In the genomic region with DNA sequence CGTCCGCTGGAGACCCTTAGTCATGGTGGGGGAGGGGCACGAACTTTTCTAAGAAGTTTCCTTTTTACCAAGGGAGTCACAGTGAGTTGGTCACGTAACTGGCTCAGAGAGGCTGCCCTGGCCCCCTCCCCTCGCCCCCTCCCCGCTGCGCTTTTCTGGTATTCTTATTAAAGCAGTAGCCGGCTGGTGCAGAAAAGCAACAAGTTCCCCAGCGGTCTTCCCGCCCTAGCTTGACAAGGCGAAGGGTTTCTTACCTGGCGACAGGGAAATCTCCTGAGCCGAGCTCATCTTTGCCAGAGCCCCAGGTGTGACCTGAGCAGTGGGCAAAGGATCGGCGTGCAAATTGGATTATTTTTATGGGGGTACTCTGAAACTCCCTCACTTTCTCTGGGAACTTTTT, we compare ENCODE assay signal across 8 mouse cellular contexts. TPM values are rescaled to one million over a fixed set of nuclear protein-coding genes. Genes with fewer than 3 reads are reported as not detected.
DNase-seq lines count a peak whose midpoint lies in the region; ATAC-seq and TF ChIP-seq lines count a peak whose summit lies in the region.

A gene (plus strand): TSS at position 169 of the 400 bp plus-strand sequence.

- peak within 1 kb of the TSS; percentile 79 for H3K4me2 ChIP-seq in embryonic facial prominence, embryonic 11.5 days (ENCODE audit: low read depth, low read length)
- peak within 1 kb of the TSS; percentile 66 for H3K4me2 ChIP-seq in intestine, embryonic 15.5 days (replicated peaks)
- peak within 1 kb of the TSS; percentile 100 for H3K4me2 ChIP-seq in midbrain, embryonic 15.5 days

- intact Hi-C loops in heart, postnatal 14 days (cut with DNase I): no loop called here

- peak within 1 kb of the TSS; percentile 38 for H3K4me3 ChIP-seq in embryonic facial prominence, embryonic 11.5 days (ENCODE audit: low read depth, low read length)
- peak within 1 kb of the TSS; percentile 26 for H3K4me3 ChIP-seq in intestine, embryonic 15.5 days (replicated peaks)
- peak within 1 kb of the TSS; percentile 72 for H3K4me3 ChIP-seq in midbrain, embryonic 15.5 days
- H3K4me3 ChIP-seq in thymus, adult 2 months (ENCODE audit: control insufficient read depth, insufficient read depth, low read length): no peak within 1 kb of the TSS

- ATAC-seq in embryonic facial prominence, embryonic 11.5 days (replicated peaks; ENCODE audit: insufficient number of reproducible peaks, low FRiP score, low TSS enrichment, low read depth): no peak
- no peak for ATAC-seq in intestine, embryonic 15.5 days
- ATAC-seq in midbrain, embryonic 15.5 days (replicated peaks): no peak

- no peaks in the 10 kb centered on the region for H3K9me3 ChIP-seq in embryonic facial prominence, embryonic 11.5 days (replicated peaks; ENCODE audit: control insufficient read depth, low read length)
- H3K9me3 ChIP-seq in intestine, embryonic 15.5 days: no peaks in the 10 kb centered on the region
- no peaks in the 10 kb centered on the region for H3K9me3 ChIP-seq in midbrain, embryonic 15.5 days

- TF ChIP-seq POLR2A in thymus, adult 2 months (IDR thresholded peaks at IDR 0.05; ENCODE audit: control insufficient read depth, extremely low read depth, insufficient read depth, low read length, poor library complexity): no peak

- H3K27ac ChIP-seq in embryonic facial prominence, embryonic 11.5 days (replicated peaks; ENCODE audit: low read depth, low read length): no peak within 1 kb of the TSS
- H3K27ac ChIP-seq in intestine, embryonic 15.5 days: no peak within 1 kb of the TSS
- no peak within 1 kb of the TSS for H3K27ac ChIP-seq in midbrain, embryonic 15.5 days
- no peak within 1 kb of the TSS for H3K27ac ChIP-seq in thymus, adult 2 months (ENCODE audit: control insufficient read depth, insufficient read depth, low read length)

- under 1% methylated on average over 15 of the region's 15 CpGs for WGBS in embryonic facial prominence, embryonic 11.5 days
- under 1% methylated on average over 15 of the region's 15 CpGs for WGBS in intestine, embryonic 15.5 days
- under 1% methylated on average over 15 of the region's 15 CpGs for WGBS in midbrain, embryonic 15.5 days
- 7% methylated on average over 15 of the region's 15 CpGs for WGBS in thymus, adult 2 months

- H3K27me3 ChIP-seq in embryonic facial prominence, embryonic 11.5 days (ENCODE audit: control insufficient read depth, insufficient read depth, low read length): peaks cover 35% of the 10 kb centered on the region
- peaks cover 55% of the 10 kb centered on the region for H3K27me3 ChIP-seq in intestine, embryonic 15.5 days (replicated peaks)
- H3K27me3 ChIP-seq in midbrain, embryonic 15.5 days (replicated peaks): peaks cover 35% of the 10 kb centered on the region
- peaks cover 4% of the 10 kb centered on the region; the same call in 1 of the 2 replicates for H3K27me3 ChIP-seq in thymus, adult 2 months (ENCODE audit: control insufficient read depth, insufficient read depth, low read length)

- no peak for DNase-seq in layer of hippocampus, adult 18-20 months (ENCODE audit: low spot score in 2 of 2)
- DNase-seq in layer of hippocampus, adult 9-10 months (ENCODE audit: low spot score): no peak
- no peak for DNase-seq in embryonic facial prominence, embryonic 11.5 days (ENCODE audit: low spot score)
- DNase-seq in thymus, adult 2 months: no peak
- DNase-seq in gastrocnemius, postnatal 10 days: no peak
- DNase-seq in heart, postnatal 14 days: no peak

- no peak within 1 kb of the TSS for H3K9ac ChIP-seq in embryonic facial prominence, embryonic 11.5 days (replicated peaks; ENCODE audit: low read length)
- no peak within 1 kb of the TSS for H3K9ac ChIP-seq in intestine, embryonic 15.5 days
- H3K9ac ChIP-seq in midbrain, embryonic 15.5 days: peak within 1 kb of the TSS; percentile 39

- H3K36me3 ChIP-seq in embryonic facial prominence, embryonic 11.5 days (replicated peaks; ENCODE audit: control insufficient read depth, insufficient read depth, low read depth, low read length): no peaks in the 10 kb centered on the region
- H3K36me3 ChIP-seq in intestine, embryonic 15.5 days: no peaks in the 10 kb centered on the region
- H3K36me3 ChIP-seq in midbrain, embryonic 15.5 days (replicated peaks): no peaks in the 10 kb centered on the region
- no peaks in the 10 kb centered on the region for H3K36me3 ChIP-seq in thymus, adult 2 months (ENCODE audit: control insufficient read depth, insufficient read depth, low read length)

- TF ChIP-seq CTCF in thymus, adult 2 months (IDR thresholded peaks at IDR 0.05; ENCODE audit: borderline replicate concordance, control insufficient read depth, extremely low read depth, insufficient read depth, low read length, poor library complexity): no peak

- H3K4me1 ChIP-seq in embryonic facial prominence, embryonic 11.5 days (ENCODE audit: control insufficient read depth, insufficient read depth, low read length): no peaks in the 10 kb centered on the region
- peaks cover 24% of the 10 kb centered on the region for H3K4me1 ChIP-seq in intestine, embryonic 15.5 days (replicated peaks)
- peaks cover 40% of the 10 kb centered on the region for H3K4me1 ChIP-seq in midbrain, embryonic 15.5 days
- H3K4me1 ChIP-seq in thymus, adult 2 months (replicated peaks; ENCODE audit: control insufficient read depth, insufficient read depth, low read length): no peaks in the 10 kb centered on the region

RNA-seq across cellular contexts. Expression of the gene that starts here (rescaled TPM):
- total RNA-seq in layer of hippocampus, adult 18-20 months (2021): 10 to 100 TPM; 29.4 to 33.1 TPM
- polyA plus RNA-seq in embryonic facial prominence, embryonic 11.5 days (2014; fragmentation: Nextera tagmentation; extraction: Ambion mirVana): 6.6 and 7.9 TPM in 2 replicates
- polyA plus RNA-seq in intestine, embryonic 15.5 days (2015; fragmentation: Nextera tagmentation; extraction: Ambion mirVana): 2.5 TPM in 2 replicates
- polyA plus RNA-seq in midbrain, embryonic 15.5 days (2015; fragmentation: Nextera tagmentation; extraction: Ambion mirVana): 6.4 and 6.8 TPM in 2 replicates
- 0.17 and 0.24 TPM in 2 replicates for polyA plus RNA-seq in thymus, adult 2 months (2012; rRNA removed)
- total RNA-seq in gastrocnemius, postnatal 10 days (2021): under 1 TPM; 0.23 to 0.47 TPM
- 1 to 10 TPM; 2.2 to 2.5 TPM for total RNA-seq in heart, postnatal 14 days (2021)

Comparison
In these comparisons a context has a peak if more than half of its experiments do, and no peak if none do; other contexts are left out.
1. RNA of the gene that starts here (total RNA-seq): 29.4 to 33.1 TPM in layer of hippocampus, adult 18-20 months; 2.2 to 2.5 TPM in heart, postnatal 14 days and 0.23 to 0.47 TPM in gastrocnemius, postnatal 10 days; every median in the first group is over 4 times any median in the second.
2. Peak in every context shown above with its lines, with median percentiles within 50 percentile points of each other: H3K4me2 ChIP-seq.